ENCODE assay signal across 9 mouse cellular contexts in genomic region chr3:127694802-127695771, GRCm38 (mm10).
DNase-seq lines count a peak whose midpoint lies in the region; ATAC-seq lines count a peak whose summit lies in the region.
"Had no signal": no experiment of that assay in that cellular context is flagged by ENCODE, and none has a peak within 500 bp of the region (broad histone marks: within the 10 kb centered on the region; RNA-seq: fewer than 3 reads in every experiment).

No protein-coding gene starts in this region.

- H3K4me3 ChIP-seq in embryonic facial prominence, embryonic 13.5 days, result peak overlapping the region; percentile 39
- H3K4me3 ChIP-seq in hindbrain, embryonic 15.5 days, result peak overlapping the region; percentile 37
- peak overlapping the region; percentile 34 for H3K4me3 ChIP-seq in neural tube, embryonic 14.5 days (ENCODE audit: low read depth, low read length)
- H3K4me3 ChIP-seq: gastrocnemius, adult 2 months had no signal

- peaks cover 39% of the 10 kb centered on the region for H3K27me3 ChIP-seq in embryonic facial prominence, embryonic 13.5 days
- peaks cover 13% of the 10 kb centered on the region for H3K27me3 ChIP-seq in hindbrain, embryonic 15.5 days
- H3K27me3 ChIP-seq in neural tube, embryonic 14.5 days (ENCODE audit: control insufficient read depth, insufficient read depth, low read length), result peaks cover 8% of the 10 kb centered on the region

- peak overlapping the region; percentile 66 for H3K9ac ChIP-seq in embryonic facial prominence, embryonic 13.5 days
- no peak overlapping the region for H3K9ac ChIP-seq in hindbrain, embryonic 15.5 days
- peak overlapping the region; percentile 63 for H3K9ac ChIP-seq in neural tube, embryonic 14.5 days (replicated peaks; ENCODE audit: low read depth, low read length)

- WGBS in embryonic facial prominence, embryonic 13.5 days, result 7% methylated on average over 43 of the region's 43 CpGs
- 7% methylated on average over 43 of the region's 43 CpGs for WGBS in hindbrain, embryonic 15.5 days
- 7% methylated on average over 43 of the region's 43 CpGs for WGBS in neural tube, embryonic 14.5 days

- H3K9me3 ChIP-seq in embryonic facial prominence, embryonic 13.5 days, result no peaks in the 10 kb centered on the region
- no peaks in the 10 kb centered on the region for H3K9me3 ChIP-seq in hindbrain, embryonic 15.5 days
- H3K9me3 ChIP-seq in neural tube, embryonic 14.5 days (ENCODE audit: control insufficient read depth, low read length), result no peaks in the 10 kb centered on the region

- H3K4me1 ChIP-seq in embryonic facial prominence, embryonic 13.5 days, result peaks cover 5% of the 10 kb centered on the region
- H3K4me1 ChIP-seq in hindbrain, embryonic 15.5 days (replicated peaks), result peaks cover 9% of the 10 kb centered on the region
- no peaks in the 10 kb centered on the region for H3K4me1 ChIP-seq in neural tube, embryonic 14.5 days (ENCODE audit: control insufficient read depth, insufficient read depth, low read length)

- no peak for ATAC-seq in embryonic facial prominence, embryonic 13.5 days (ENCODE audit: insufficient number of reproducible peaks, insufficient read depth, low FRiP score, low TSS enrichment, low read depth)
- no peak for ATAC-seq in hindbrain, embryonic 15.5 days (ENCODE audit: low FRiP score, low read depth)
- peak; percentile 51; the same call in 1 of the 2 replicates for ATAC-seq in neural tube, embryonic 14.5 days (ENCODE audit: low read depth)

- H3K36me3 ChIP-seq in embryonic facial prominence, embryonic 13.5 days, result no peaks in the 10 kb centered on the region
- H3K36me3 ChIP-seq in hindbrain, embryonic 15.5 days, result no peaks in the 10 kb centered on the region
- no peaks in the 10 kb centered on the region for H3K36me3 ChIP-seq in neural tube, embryonic 14.5 days (ENCODE audit: control insufficient read depth, insufficient read depth, low read length)

- H3K4me2 ChIP-seq in embryonic facial prominence, embryonic 13.5 days, result peak overlapping the region; percentile 73
- H3K4me2 ChIP-seq in hindbrain, embryonic 15.5 days, result peak overlapping the region; percentile 74
- H3K4me2 ChIP-seq in neural tube, embryonic 14.5 days (ENCODE audit: low read depth, low read length), result peak overlapping the region; percentile 65

- DNase-seq in left cerebral cortex, postnatal 4 days, result peak; percentile 10
- DNase-seq in left cerebral cortex, adult 8-10 months (ENCODE audit: low spot score in 2 of 2), result no peak
- no peak for DNase-seq in gastrocnemius, adult 18-20 months (ENCODE audit: low spot score)
- no peak for DNase-seq in thymus, postnatal 0 days (ENCODE audit: low spot score)
- DNase-seq: gastrocnemius, adult 2 months; lung, postnatal 4 days had no signal

- intact Hi-C loops in left cerebral cortex, postnatal 4 days (cut with DNase I), result no loop called here

- no peak overlapping the region for H3K27ac ChIP-seq in embryonic facial prominence, embryonic 13.5 days
- no peak overlapping the region for H3K27ac ChIP-seq in hindbrain, embryonic 15.5 days (replicated peaks)
- H3K27ac ChIP-seq in neural tube, embryonic 14.5 days (ENCODE audit: low read depth, low read length), result no peak overlapping the region
- H3K27ac ChIP-seq: gastrocnemius, adult 2 months had no signal
